Mouse (Mus musculus) c-Kit-positive CD71-negative TER-119-negative erythroid progenitor cells, embryonic 14.5 days (primary cell): ENCODE measurements at regions not wholly inside any gene's neighbourhood (a gene's known extent, or its start where the extent isn't known, plus 50 kb on each side); places are given as distances from the start of the nearest gene placed in this dataset.

Source experiments
- DNase-seq: peaks from one replicate; pipeline ENCODE4 v3.0.0-alpha.2; 2013; ENCODE audit warnings: low read depth

DNA sequence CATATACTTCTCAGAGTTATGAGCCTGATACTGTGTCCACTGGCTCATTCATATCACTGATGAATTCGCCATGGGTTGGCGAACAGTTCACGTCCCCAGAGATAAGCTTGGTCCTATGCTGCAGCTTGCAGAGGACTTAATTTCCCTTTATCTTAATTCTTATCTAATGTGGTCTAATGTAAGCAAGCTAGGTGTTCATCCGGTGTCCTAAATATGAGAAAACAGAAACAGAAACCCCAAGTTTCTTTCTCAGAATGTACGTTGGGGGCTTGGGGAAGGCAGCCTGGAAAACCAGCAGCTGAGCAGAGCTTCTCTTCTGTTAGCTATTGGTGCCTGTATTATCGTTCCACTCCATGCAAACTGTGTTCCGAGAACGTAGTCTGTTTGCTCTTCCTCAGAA, 170.1 kb downstream of the 1700064H15Rik start:
- no peak for DNase-seq

DNA sequence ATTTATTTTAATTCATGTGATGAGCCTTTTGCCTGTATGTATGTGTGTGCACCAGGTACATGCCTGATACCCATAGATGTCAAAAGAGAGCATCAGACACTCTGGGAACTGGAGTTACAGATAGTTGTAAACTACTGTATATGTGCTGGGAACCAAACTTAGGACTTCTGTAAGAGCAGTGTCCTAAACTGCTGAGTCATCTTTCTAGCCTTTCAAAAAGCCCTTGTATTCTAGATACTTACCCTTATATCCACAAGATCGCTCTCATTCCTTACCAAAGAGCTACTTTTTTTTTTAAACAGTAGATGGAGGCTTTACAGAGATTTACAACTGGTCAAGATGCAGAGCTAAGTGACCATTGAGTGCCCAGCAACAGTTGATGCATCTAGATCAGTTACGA, 171.0 kb downstream of the 1700064H15Rik start:
- no peak for DNase-seq

DNA sequence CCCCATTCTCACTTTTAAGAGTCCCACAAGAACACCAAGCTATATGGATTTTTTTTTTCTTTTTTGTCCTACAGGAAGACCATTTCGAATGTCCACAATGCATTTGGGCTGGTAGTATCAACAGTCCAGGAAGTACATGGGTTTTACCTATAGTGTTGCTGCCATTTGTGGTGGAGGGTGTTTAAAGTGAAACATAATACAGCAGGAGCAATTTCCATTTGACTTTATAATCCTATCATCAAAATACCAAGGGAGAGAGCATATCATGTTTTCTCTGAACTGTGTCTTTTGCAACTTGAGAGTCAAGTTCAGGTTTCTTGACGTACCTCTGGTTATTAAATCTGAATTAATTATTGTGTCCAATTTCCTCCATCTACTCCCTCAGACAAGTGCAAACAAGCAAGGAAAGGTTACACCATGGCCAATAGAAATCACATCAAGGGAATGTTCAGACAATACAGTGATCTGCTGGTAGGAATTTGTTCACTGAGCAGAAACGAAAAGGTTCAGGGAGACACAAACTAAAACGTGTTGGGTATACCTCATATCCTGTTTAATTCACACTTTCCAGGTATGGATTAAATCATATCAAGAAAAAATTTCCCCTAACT, 172.5 kb downstream of the 1700064H15Rik start:
- DNase-seq, result no peak

DNA sequence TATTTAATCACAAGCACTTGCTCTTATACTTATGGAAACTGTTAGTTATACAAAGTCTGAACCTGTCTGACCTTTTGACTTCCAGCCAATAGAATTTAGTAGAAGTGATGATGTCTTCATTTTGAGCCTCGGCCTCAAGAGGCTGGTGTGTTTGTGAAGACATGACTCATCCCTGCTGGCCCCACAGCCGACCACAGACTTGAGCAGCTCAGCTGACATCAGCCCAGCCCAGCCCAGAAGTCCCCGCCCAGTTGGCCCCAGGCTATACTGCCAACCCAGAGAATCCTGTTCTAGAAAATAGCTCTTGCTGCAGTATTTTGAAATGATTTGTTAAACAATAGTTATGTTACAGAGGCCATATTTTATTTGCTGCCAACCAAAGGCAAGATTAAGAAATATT, 177.5 kb downstream of the 1700064H15Rik start:
- DNase-seq, result peak; percentile 47

DNA sequence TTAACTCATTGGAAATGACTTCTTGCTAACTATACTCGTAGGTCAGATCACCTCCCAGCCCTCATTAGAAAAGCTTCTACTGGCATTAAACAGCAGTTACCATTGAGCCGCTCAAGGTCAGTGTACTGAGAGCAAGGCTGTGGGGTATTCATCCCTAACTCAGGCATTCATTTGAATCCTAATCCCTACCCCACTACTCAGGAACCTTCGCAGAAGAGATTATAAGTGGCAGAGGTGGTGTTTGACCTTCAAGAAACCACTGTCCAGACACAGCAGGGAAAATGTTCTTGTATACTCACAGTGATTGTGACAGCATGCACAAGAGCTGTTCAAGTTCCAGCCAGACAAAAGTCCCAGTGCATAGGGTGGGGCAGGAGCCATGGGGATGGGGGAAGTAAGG, 179.5 kb downstream of the 1700064H15Rik start:
- DNase-seq, result no peak

DNA sequence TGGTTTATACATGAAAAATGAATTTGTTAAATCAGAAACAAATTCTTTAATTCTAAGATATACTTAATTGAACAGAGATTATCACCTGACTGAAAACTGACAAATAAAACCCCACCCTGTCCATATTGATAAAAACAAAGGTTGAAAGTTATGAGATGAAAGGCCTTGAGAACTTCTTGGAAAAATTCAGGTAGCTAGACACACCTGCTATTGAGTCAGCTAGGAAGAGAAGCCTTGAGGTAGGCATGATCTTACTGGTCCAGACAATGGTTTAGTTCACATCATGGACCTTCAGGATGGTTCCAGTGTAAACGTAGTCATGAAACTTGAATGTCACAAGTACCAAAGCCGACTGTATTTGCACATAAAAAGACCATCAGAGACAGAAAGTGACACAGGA, 180.3 kb downstream of the 1700064H15Rik start:
- no peak for DNase-seq

DNA sequence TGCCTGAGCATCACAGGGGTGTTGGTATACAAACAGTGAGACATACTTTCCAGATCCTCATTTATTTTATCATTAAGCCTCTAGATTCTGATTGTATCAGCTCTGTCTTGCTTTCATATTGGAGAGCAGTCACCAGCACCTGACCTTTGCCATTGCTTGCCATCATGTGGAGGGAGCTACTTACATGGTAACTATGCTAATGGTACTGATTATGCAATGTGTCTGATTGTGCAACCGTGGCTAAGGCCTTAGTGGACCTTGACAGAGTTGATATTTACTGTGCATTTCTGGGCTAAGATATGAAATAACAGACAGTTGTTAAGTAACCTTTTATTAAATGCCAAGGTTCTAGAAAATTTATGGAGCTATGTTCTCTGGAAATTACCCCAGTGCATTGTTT, 180.7 kb downstream of the 1700064H15Rik start:
- DNase-seq, result no peak

DNA sequence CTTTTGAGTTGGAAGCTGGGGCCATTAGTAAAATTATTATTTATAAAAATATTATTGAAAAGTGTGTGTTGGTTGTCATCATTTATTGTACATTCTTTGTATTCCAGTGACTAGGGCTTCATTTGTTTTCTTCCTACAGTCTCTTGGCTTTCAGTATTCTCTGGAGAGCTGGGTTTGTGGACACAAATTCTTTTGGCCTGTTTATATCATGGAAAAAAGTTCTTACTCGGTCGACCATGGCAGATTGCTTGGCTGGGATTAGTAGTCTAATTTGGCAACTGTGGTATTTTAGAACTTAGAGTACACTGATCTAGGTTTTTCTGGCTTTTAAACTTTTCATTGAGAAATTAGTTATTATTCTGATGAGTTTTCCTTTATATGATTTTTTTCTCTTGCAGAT, 183.6 kb downstream of the 1700064H15Rik start:
- DNase-seq, result no peak

DNA sequence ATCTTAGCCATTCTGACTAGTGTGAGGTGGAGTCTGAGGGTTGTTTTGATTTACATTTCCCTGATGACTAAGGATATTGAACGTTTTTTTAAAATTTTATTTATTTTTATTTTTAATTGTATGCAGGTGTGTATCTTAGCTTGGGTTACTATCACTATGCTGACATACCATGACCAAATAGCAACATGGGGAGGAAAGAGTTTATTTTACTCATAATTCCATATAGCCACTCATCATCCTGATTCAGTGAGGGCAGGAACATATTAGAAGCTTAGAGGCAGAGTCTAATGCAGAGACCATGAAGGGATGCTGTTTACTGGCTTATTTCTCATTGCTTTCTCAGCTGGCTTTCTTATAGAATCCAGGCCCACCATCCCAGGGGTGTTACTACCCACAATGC, 186.7 kb downstream of the 1700064H15Rik start:
- no peak for DNase-seq

DNA sequence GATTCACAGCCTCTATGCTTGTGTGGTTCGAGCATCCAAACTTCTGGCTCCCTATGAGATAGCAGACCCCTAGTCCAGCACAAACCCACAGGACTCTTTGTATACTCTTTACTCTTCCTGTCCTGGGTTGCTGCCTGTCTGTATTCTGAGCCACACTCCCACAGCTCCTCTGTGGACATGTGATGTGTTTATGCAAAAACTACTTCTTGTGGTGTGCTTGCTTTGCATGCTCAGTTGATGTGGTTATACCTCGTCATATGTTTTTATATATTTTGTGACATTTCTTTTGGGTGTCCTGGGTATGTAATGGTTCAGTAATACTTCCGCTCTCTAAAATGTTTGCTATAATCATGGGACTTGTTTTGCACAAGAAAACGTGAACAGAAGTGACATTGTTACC, 198.3 kb downstream of the 1700064H15Rik start:
- no peak for DNase-seq

DNA sequence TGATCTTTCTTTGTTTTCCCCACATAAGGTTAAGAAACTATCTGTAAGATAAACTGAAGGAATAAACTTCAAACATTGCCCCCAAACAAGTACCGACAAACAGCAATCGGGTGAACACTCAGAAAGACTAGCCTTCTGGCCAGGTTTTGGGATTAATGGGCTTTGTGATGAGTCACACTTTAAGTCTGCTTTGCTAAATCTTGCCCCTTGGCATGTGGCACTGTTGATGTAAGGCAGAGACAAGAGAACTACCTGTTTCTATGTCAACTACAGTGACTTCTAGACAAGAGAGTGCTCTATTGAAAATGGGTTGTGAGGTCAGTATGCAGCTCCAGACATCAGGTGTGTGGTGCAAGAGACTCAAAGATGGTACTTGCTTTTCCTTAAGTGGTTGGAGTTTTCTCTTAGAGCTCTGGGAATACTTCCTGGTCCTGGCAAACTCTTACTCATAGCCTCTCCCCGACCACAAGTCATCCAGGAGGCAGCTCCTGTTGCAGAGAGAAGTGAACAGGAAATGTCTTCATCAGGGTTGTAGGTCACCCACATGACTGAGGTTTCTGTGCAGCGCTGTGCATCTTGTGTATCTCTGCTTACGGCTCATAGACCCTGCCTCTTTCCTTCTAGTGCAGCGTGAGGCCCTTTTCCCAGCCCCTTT, 198.9 kb downstream of the 1700064H15Rik start:
- DNase-seq, result no peak

DNA sequence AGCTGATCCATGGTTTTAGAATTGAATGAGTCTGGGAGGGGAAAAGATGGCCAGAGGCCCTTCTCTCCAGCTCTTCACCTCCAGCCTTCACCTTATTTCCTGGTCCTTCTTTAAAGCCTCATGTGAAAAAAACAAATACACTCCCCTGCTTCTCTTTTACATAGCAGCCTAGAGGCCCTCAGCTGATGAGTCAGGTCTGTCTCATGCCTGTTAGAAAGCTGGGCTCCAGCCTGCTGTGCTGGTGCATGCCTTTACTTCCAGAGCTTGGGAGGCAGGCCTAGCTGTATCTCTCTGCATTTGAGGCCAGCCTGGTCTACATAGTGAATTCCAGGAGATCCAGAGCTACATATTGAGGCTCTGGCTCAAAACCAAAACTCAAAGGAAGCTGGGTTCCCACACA, 199.5 kb downstream of the 1700064H15Rik start:
- DNase-seq, result no peak

DNA sequence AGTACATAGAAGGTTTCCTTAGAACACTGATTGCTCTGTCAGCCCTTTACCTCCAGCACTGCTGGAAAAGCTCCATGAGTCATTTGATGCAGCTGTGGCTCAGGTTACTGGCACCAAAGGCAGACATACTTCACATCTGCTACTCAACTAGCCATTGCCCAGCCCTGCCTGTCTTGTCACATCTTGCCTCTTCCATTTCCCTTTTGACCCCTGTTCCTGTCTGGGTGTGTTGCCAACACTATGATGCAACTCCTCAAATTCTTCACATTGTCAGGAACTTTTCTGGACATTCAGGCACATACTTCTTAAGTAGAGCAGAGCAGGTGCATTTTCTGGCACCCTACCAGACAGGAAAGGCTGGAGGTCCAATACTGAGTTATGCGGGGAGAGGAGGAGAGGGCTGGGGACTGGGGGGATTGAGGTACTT, 202.3 kb downstream of the 1700064H15Rik start:
- no peak for DNase-seq

DNA sequence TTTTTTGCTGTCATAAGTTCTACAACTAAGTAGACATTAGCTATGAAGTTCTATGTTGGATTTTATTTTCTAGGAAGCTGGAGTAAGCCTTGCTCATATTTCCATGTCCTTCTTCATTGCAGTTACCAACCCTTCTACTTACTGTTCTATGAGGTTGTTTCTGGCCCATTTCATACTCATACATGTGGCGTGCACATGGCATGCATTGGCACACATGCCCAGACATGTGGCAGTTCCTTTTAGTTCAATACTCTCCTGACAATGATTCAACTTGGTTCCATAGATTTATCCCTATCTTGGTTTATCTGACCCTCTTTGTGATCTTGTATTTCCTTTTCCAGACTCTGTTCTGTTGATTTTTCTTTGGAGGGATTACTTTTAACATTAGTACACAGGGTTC, 203.2 kb downstream of the 1700064H15Rik start:
- no peak for DNase-seq

DNA sequence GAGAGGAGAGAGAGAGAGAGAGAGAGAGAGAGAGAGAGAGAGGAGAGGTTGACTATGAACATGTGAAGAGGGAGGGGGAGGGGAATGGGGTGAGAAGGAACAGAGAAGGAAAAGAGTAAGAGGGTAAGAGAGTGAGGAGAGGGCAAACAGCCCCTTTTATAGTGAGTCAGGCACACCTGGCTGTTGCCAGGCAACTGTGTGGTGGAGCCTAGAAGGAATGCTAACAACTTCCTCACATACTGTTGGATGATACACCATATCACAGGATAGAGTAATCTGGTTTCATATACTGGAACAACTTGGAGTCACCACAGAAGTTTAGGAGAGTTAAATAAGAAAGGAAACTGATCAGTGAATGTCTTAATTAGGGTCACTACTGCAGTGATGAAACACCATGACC, 204.1 kb downstream of the 1700064H15Rik start:
- DNase-seq, result no peak

DNA sequence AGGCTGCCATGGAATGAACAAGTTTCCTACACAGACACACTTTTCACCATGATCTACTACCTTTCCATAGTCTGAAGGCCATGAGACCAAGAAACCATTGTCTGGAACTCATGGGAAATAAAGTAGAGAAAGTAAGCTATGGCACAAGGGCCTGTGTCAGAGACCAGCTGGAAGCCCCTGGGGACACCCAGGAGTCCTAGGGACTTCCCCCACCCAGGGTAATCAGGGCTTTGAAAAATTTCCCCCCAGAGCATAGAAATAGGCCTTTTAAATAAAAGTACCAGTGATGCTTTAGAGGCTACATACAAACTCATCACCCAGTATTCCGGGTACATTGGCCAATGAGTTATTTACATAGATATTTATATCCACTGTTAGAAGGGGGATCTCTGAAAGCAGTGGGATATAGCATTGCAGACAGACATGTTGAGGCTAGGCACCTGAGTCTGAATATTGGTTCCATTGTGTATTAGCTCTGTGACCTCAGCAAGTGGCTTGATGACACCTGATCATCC, 207.0 kb downstream of the 1700064H15Rik start:
- DNase-seq, result no peak

DNA sequence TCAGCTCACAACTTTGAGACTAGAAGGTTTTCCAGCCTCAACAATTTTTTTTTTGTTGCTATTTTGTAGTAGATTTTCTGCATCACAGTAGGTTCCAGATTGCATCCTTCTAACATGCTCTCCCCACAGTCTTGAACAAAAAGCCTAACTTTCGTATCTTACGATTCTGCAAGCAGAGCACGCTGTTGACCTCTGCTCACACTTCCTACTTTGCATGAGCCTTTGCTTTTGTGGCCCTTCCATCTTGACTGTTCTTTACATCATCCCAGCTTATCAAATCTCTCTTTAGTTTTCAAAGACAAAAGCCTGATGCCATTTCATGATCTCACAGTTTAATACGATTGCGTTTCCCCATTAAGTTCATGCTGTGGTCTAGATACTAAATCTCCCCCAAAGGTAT, 207.6 kb downstream of the 1700064H15Rik start:
- DNase-seq, result no peak

DNA sequence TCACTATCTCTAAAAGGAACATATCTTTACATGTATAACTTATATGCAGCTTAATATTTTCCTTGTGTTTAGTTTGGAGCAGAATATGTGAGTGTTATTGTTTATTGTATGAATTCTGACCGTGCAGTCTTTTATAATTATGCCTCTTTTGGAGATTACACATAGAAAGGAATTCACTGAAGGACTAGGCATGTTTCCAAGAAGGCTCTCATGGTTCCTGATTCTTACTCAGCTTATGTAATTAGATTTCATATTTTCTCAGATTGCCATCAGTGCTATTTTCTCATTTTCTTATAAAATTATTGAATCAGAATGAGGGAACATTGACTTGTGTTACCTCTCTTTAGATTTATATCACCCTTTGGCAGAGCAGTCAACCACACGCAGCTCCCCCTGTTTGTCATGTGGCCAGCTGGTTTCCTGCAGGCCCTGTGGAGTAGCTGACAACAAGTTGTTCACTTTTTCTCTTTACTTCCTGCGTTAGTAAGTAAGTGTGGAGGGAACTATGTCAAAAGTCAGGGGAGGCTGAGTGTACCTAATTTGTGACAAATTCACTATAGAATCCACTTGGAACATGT, 217.4 kb downstream of the 1700064H15Rik start:
- DNase-seq, result no peak

DNA sequence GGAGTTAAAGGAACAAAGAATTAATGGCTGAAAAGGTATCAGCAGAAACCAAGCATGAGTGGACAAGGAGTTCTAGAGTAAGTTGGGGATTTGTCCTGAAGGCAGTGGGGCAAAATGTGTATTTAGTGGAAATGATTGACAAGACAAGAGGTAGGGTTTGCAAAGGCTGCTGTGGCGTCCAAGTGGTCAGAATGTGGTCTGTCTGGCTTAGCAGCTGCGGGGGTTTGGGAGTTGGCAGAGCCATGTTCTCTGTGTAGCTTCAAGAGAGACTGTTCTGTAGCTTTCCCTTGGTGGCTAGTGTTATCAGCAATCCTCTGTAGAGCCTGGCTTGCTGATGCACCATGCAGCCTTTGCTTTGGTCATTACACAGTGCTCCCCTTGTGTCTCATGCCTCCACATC, 220.2 kb downstream of the 1700064H15Rik start:
- no peak for DNase-seq

DNA sequence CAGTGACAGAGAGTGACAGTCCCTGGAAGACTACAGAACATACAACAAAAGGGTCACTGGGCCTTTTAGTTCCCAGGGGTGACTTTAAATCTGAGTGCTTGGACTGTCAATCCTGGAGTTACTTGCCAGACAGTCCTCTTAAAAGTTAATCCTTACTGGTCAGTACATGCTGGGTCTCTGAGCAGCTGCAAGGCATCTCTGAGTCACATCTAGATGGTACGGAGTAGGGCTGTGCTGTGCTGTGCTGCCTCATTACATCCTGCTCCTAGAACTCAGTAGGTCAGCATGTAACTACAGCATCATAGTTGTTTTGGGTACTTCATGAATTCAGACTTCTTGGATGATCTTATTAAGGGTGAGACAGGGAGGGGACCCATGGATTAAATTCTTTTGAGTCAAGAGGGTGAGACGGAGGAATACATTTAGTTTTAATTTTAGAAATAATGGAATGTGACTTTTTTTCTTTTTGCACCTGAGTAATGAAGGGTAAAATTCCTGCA, 220.8 kb downstream of the 1700064H15Rik start:
- no peak for DNase-seq

DNA sequence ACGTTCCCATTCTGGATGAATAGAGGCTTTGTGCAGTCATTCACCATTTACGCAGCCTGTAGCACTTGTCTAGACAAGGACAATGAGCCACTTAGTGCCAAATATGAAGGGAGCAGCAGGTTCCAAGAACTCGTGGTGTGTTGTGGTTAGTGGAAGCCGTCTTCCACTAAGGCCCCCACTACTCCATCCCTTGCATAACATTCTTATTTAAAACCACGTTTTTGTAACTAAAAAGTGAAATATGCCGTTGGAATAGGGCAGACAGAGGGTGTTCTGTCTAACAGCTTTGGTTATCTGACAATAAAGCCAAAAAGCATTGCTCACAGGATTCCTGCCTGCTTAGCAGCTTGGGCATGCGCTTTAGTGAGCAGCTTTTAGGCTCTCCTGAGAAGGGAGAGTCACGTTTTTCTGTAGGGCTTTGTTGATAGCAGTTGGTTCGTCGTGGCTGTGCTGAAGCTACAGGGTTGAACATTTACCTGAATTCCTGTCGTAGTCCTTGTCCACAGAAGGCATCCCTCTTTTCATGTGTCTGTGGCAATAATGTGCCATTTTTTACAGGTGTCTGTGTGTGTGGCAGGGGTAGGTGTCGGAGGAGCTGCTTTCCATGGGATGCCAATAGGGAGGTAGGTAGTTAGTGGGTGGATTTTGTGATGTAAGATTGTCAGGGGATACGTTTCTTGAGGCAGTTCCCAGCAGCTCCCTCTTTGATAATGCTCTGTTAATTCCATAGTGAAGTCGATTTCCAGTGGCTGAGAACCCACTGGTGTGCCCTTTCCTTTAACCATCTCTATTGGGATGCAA, 221.9 kb downstream of the 1700064H15Rik start:
- DNase-seq, result no peak

DNA sequence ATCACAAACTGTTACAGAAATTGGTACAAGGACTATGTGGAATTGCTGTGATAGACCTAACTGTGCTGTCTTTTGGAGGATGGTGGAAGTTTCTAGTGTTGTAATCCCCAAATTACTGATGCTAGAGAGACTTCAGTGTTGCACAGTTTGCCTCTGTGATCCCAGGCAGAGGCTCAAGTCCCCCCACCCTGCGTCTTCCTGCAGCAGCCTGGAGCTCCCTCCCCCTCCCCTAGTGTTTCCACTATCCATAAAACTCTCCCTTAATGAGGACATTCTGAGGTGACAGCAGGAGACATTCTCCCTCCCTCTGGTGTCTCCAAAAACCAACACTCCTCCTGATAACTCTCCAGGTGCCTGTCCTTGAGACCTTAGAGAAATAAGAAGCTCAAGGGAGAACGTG, 242.8 kb downstream of the 1700064H15Rik start:
- no peak for DNase-seq

DNA sequence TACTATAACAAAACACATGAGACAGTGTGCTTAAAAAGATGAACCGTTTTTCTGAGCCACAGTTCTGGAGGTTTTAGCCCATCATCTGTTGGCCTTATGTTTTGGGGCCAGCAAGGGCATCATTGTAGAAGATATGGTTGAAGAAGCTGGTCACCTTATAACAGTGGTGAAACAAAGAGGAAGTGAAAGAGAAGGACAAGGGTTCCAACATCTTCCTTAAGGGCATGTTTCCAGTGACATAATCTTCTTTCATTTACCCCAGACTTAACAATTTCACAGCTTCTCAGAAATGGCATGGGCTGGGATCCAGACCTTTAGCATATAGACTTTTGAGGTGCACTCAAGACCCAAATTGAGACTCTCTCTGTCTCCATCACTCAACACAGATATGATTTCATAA, 259.5 kb downstream of the 1700064H15Rik start:
- DNase-seq, result no peak
